Mouse (Mus musculus) heart, adult 2 months (tissue): ENCODE results near the gene Kxd1. TPM values are rescaled to one million over a fixed set of nuclear protein-coding genes. Genes with fewer than 3 reads are reported as not detected.

Source experiments
- DNase-seq, 2 experiments: peaks; one replicate each; pipeline ENCODE4 v3.0.0; 2021
- H3K27ac ChIP-seq: fragments of 200-600 bp; 2 replicates; pipeline ENCODE4 v1.8.1; 2022
- H3K27me3 ChIP-seq: fragments of 200-500 bp; 2 replicates; pipeline ENCODE4 v1.6.1; 2012; ENCODE audit warnings: mild to moderate bottlenecking, low read length, inconsistent platforms, mixed read lengths; ENCODE audit not compliant: control insufficient read depth, insufficient read depth
- H3K36me3 ChIP-seq: fragments of 200-500 bp; 2 replicates; pipeline ENCODE4 v1.6.1; 2012; ENCODE audit warnings: low read length, inconsistent platforms; ENCODE audit not compliant: control insufficient read depth, insufficient read depth
- H3K4me1 ChIP-seq: fragments of 200-500 bp; 2 replicates; pipeline ENCODE4 v1.6.1; 2011; ENCODE audit warnings: low read length; ENCODE audit not compliant: control insufficient read depth, insufficient read depth
- H3K4me3 ChIP-seq: fragments of 200-600 bp; 2 replicates; pipeline ENCODE4 v1.8.1; 2022
- H3K79me2 ChIP-seq: fragments of 200-500 bp; replicated peaks from 2 replicates; pipeline ENCODE4 v1.6.1; 2012; ENCODE audit warnings: mild to moderate bottlenecking, inconsistent platforms, low read length, moderate library complexity, mixed read lengths; ENCODE audit not compliant: control insufficient read depth, insufficient read depth
- H3K9ac ChIP-seq: fragments of 200-500 bp; 2 replicates; pipeline ENCODE4 v1.6.1; 2012; ENCODE audit warnings: low read depth, mild to moderate bottlenecking, control low read depth, inconsistent platforms, low read length, mixed read lengths
- CTCF ChIP-seq: fragments of 200-600 bp; IDR thresholded peaks from 2 replicates; pipeline ENCODE4 v1.8.1; 2022; ENCODE audit warnings: antibody characterized with exemption, mild to moderate bottlenecking, moderate library complexity
- EP300 ChIP-seq: fragments of 200-500 bp; IDR thresholded peaks from 2 replicates; pipeline ENCODE4 v1.6.1; 2011; ENCODE audit warnings: low read depth, low read length, control low read depth; ENCODE audit not compliant: insufficient read depth
- POLR2A ChIP-seq: fragments of 200-500 bp; IDR thresholded peaks from 2 replicates; pipeline ENCODE4 v1.6.1; 2011; ENCODE audit warnings: mild to moderate bottlenecking, low read depth, low read length, control low read depth; ENCODE audit not compliant: insufficient read depth
- WGBS: fragments of 180-500 bp; shearing (Covaris S2); methylation state at CpG from one replicate; pipeline ENCODE4 v1.1.7; 2018; 5-methylcytosine and 5-hydroxymethylcytosine counted together
- intact Hi-C: fragments of 180-260 bp; cut with DNase I; formaldehyde crosslinking; loops from one replicate; pipeline ENCODE4 v1.15.1; 2025
- polyA plus RNA-seq: library from polyadenylated mRNA; depleted of rRNA; stranded (reverse); fragments of >200 nt; gene quantifications from 2 replicates; pipeline ENCODE4 v1.2.3, GENCODE M21; 2012
- total RNA-seq, 2 experiments: library from RNA; stranded (reverse); gene quantifications; 2 replicates each; pipeline ENCODE4 v1.2.3; 2021

Gene Kxd1
- total and polyA plus RNA-seq, 3 experiments: 80.4 to 121 (median 99.4) TPM

- under 1% methylated on average over 74 of the region's 74 CpGs for WGBS
- peak within 1 kb of the TSS; percentile 85 for H3K9ac ChIP-seq
- intact Hi-C loops: loop anchor here (1.0 kb wide), 1 partner anchor 13 kb away; no protein-coding TSS in a partner anchor
- peak; percentile 97 to 98 for DNase-seq
- peaks cover 12% of the 10 kb centered on the region for H3K4me1 ChIP-seq
- peaks cover 2% of the 10 kb centered on the region; the same call in 1 of the 2 replicates for H3K36me3 ChIP-seq
- no peaks in the 10 kb centered on the region for H3K27me3 ChIP-seq
- H3K79me2 ChIP-seq: peaks cover 3% of the 10 kb centered on the region
- TF ChIP-seq CTCF (no peak), POLR2A (peak; percentile 94), EP300 (peak; percentile 80; the same call in 1 of the 2 replicates)
- peak within 1 kb of the TSS; percentile 87 for H3K27ac ChIP-seq
- peak within 1 kb of the TSS; percentile 68 for H3K4me3 ChIP-seq
Observed at GRCm38 (mm10) chr8:70510228-70510915, 17.4 kb downstream of the Kxd1 start, which contains the start of gene Uba52. Uba52 (minus strand) TSS chr8:70510801.

DNA sequence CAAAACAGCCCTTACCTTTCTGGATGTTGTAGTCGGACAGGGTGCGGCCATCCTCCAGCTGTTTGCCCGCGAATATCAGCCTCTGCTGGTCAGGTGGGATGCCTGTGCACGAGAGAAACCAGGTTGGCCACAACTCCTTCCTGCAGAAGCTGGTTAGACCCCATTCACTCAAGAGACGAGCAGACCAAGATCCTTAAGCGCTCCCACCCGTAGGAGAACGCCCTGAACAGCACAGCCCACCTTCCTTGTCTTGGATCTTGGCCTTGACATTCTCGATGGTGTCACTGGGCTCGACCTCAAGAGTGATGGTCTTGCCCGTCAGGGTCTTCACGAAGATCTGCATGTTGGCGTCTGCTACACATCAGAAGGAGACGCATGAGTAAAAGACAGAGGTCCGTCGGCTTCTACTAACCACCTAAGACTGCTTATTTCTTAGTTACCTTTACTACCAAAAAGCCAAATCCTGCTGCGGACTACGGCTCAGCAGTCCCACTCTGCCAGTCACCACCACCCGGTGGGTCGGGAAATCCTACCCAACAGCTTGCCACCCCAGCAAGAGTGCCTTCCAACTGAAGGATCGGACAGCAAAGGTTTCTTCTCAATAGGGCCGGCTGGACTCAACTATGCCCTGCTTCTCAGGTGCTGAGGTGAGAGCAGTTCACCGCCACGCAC, 18.3 kb downstream of the Kxd1 start:
- peaks cover 2% of the 10 kb centered on the region; the same call in 1 of the 2 replicates for H3K36me3 ChIP-seq
- WGBS: 6% methylated on average over 25 of the region's 25 CpGs

DNA sequence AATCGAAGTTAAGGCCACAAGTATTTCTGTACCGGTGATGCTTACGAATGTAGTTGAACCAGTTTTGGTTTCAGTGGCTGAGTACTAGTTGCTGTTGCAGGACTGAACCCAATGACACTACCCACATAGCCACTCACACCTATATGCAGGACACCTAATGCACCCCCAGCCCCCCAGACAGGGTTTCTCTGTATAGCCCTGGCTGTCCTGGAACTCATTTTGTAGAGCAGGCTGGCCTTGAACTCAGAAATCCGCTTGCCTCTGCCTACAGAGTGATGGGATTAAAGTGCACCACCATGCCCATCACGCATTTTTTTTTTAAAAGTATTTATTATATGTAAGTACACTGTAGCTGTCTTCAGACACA, 20.7 kb downstream of the Kxd1 start:
- Histone ChIP-seq H3K27me3 (no peaks in the 10 kb centered on the region), H3K4me1 (peaks cover 15% of the 10 kb centered on the region), H3K36me3 (peaks cover 2% of the 10 kb centered on the region; the same call in 1 of the 2 replicates), H3K4me3 (no peak overlapping the region), H3K9ac (no peak overlapping the region), H3K79me2 (peaks cover 3% of the 10 kb centered on the region), H3K27ac (no peak overlapping the region)
- TF ChIP-seq EP300: no peak
- no peak for TF ChIP-seq CTCF
- no peak; the same call in 1 of the 2 replicates for TF ChIP-seq POLR2A
- intact Hi-C loops: loop anchor here (2.0 kb wide), 1 partner anchor 78 kb away; no protein-coding TSS in a partner anchor
- no peak for DNase-seq
- 75% methylated on average over 5 of the region's 5 CpGs for WGBS

More for the DNA sequence above, 18.3 kb downstream of the Kxd1 start:
- TF ChIP-seq POLR2A: 0 out of 2 replicates have a peak, but pooled peaks have one; percentile 11
- no peak for TF ChIP-seq CTCF
- Histone ChIP-seq H3K27ac (peak overlapping the region; percentile 87), H3K79me2 (peaks cover 3% of the 10 kb centered on the region), H3K4me3 (peak overlapping the region; percentile 68), H3K9ac (peak overlapping the region; percentile 85), H3K4me1 (peaks cover 15% of the 10 kb centered on the region), H3K27me3 (no peaks in the 10 kb centered on the region)
- intact Hi-C loops: no loop called here
- DNase-seq: no peak

DNA sequence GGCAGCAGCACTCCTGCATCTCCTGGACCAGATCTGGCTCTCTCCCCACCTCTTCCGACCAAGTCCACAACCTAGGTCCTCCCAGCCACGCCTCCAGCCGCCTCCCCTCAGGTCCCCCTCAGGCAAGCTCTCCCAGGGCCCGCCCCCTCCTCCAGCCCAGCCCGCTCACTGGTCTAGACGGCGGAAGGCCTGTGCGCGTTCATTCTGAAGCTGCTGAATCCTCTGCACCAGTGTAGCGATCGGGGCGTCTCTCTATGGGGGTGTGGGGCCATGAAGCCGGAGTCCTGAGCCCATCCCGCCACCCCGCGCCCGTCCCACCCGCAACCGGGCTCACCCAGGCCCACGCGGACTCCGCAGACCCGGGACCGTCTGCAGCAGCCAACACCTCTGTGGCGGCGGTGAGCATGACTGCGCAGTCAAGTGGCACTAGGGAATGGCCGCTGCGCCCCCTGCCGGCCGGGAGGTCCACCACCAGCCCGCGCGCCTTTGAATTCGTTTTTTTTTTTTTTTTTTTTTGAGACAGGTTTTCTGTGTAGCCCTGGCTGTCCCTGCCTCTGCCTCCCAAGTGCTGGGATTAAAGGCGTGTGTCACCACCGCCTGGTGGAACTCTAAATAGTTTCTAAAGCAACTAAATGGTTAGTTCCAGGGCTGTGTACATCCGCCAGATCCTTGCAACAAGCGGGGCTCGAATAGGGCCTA, 21.3 kb downstream of the Kxd1 start, which contains the start of gene Rex1bd:
TSS of gene Rex1bd (minus strand) at position 425 of the 699 bp plus-strand sequence.
- DNase-seq: peak; percentile 96
- Histone ChIP-seq H3K79me2 (peaks cover 3% of the 10 kb centered on the region), H3K4me3 (peak within 1 kb of the TSS; percentile 75), H3K9ac (peak within 1 kb of the TSS; percentile 94), H3K27ac (peak within 1 kb of the TSS; percentile 94), H3K27me3 (no peaks in the 10 kb centered on the region), H3K4me1 (peaks cover 15% of the 10 kb centered on the region), H3K36me3 (peaks cover 2% of the 10 kb centered on the region; the same call in 1 of the 2 replicates)
- TF ChIP-seq EP300: 0 out of 2 replicates have a peak, but pooled peaks have one; percentile 51
- TF ChIP-seq CTCF: peak; percentile 82
- TF ChIP-seq POLR2A: peak; percentile 47
- 4% methylated on average over 40 of the region's 40 CpGs for WGBS
- intact Hi-C loops: loop anchor here (2.0 kb wide), 1 partner anchor 78 kb away; no protein-coding TSS in a partner anchor

DNA sequence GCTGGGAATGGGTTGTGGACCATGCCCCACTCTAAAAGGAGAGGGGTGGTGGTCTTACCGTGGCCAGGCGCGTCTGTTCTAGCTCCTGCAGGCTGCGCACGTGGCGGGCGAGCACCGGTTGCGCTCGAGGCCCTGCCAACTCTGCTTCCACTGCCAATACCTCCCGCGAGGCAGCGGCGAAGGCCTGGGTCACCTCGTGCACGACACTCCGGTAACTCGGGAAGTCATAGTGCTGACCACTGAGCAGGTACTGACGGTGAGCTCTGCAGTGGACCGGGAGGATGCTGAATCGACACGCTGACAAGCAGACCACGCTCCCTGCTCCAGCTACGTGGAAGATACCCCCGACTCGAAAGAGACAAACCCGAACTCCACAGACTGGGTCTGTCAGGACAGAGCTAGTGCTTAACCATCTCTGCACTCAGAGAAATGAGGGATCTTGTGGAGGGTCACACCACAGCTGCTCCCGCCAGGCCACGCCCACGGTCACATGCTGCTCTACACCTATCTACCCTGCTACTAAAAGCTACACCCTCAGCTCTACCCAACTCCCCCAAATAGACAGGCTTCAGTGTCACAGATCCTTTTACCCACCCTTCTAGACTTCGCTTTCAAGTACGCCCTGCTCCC, 21.9 kb downstream of the Kxd1 start:
- WGBS: 32% methylated on average over 32 of the region's 32 CpGs
- Histone ChIP-seq H3K4me1 (peaks cover 15% of the 10 kb centered on the region), H3K4me3 (peak overlapping the region; percentile 75), H3K36me3 (peaks cover 2% of the 10 kb centered on the region; the same call in 1 of the 2 replicates), H3K27ac (peak overlapping the region; percentile 94), H3K27me3 (no peaks in the 10 kb centered on the region), H3K9ac (peak overlapping the region; percentile 34), H3K79me2 (peaks cover 3% of the 10 kb centered on the region)
- no peak for TF ChIP-seq POLR2A
- 0 out of 2 replicates have a peak, but pooled peaks have one; percentile 21 for TF ChIP-seq EP300
- no peak for DNase-seq
- intact Hi-C loops: loop anchor here (2.0 kb wide), 1 partner anchor 79 kb away; no protein-coding TSS in a partner anchor
